In genomic region chr12:104938935-104939334, GRCm38 (mm10) we compare ENCODE assay signal across 8 mouse cellular contexts.
A peak's percentile ranks its signal among the peaks of the same experiment; 100 is the strongest.
DNase-seq lines count a peak whose midpoint lies in the region; ATAC-seq lines count a peak whose summit lies in the region.

No protein-coding gene starts in this region.

- no peaks in the 10 kb centered on the region; the same call in 1 of the 2 replicates for H3K4me1 ChIP-seq in kidney, embryonic 16.5 days (ENCODE audit: insufficient read depth, low read length)

- 73% methylated on average over 5 of the region's 5 CpGs for WGBS in kidney, embryonic 16.5 days

- H3K36me3 ChIP-seq in kidney, embryonic 16.5 days (ENCODE audit: insufficient read depth, low read length): no peaks in the 10 kb centered on the region

- no peak overlapping the region for H3K4me2 ChIP-seq in kidney, embryonic 16.5 days (replicated peaks; ENCODE audit: low read depth, low read length)

- no peak overlapping the region for H3K27ac ChIP-seq in kidney, embryonic 16.5 days (ENCODE audit: low read length)

- no peak for DNase-seq in kidney, adult 11 months
- peak; percentile 79 for DNase-seq in brain, adult 2 months (ENCODE audit: low read depth, low spot score)
- DNase-seq in cerebellum, postnatal 10 days: peak; percentile 78 to 84
- DNase-seq in kidney, postnatal 4 days: peak; percentile 30 to 39
- no peak for DNase-seq in urinary bladder, postnatal 36 days (ENCODE audit: low spot score in 2 of 2)
- no peak for DNase-seq in right cerebral cortex, postnatal 36 days (ENCODE audit: low spot score in 2 of 2)
- DNase-seq in adipocyte (ENCODE audit: low spot score): no peak

- H3K27me3 ChIP-seq in kidney, embryonic 16.5 days (ENCODE audit: insufficient read depth, low read length): no peaks in the 10 kb centered on the region

- no peak overlapping the region for H3K9ac ChIP-seq in kidney, embryonic 16.5 days (replicated peaks; ENCODE audit: low read length)

- no peak overlapping the region for H3K4me3 ChIP-seq in kidney, embryonic 16.5 days (ENCODE audit: low read length)

- H3K9me3 ChIP-seq in kidney, embryonic 16.5 days (ENCODE audit: low read length): peaks cover 6% of the 10 kb centered on the region; the same call in 1 of the 2 replicates

- peak; percentile 31; the same call in 1 of the 2 replicates for ATAC-seq in kidney, embryonic 16.5 days (ENCODE audit: low FRiP score, low TSS enrichment)

Comparison
In these comparisons a context has a peak if more than half of its experiments do, and no peak if none do; other contexts are left out.
1. DNase-seq: peak in brain, adult 2 months (single experiment), cerebellum, postnatal 10 days (2 of 2) and kidney, postnatal 4 days (2 of 2); none in kidney, adult 11 months (single experiment), urinary bladder, postnatal 36 days (0 of 2), right cerebral cortex, postnatal 36 days (0 of 2) and adipocyte (single experiment).